Comparison of ENCODE assay signal across 12 mouse cellular contexts in the genomic region with DNA sequence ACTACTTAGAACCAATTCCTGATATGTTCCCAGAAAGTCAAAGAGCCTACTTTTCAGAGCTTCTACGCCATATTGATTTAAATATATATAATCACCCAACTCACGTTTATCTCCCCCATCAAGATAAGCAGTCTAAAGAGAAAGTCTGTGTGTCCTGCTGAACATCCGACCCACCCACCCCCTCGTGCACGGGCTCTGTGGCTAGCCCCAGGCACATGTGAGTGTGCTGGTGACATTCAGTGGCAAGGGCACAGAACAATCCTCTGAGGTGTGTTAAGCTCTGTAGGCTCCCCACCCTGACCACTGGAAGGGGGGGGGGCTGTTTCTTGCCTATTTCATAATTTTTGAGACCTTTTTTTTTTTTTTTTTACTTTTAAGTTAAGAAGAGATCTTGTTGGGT. TPM values are rescaled to one million over a fixed set of nuclear protein-coding genes. Genes with fewer than 3 reads are reported as not detected.
A peak's percentile ranks its signal among the peaks of the same experiment; 100 is the strongest.
DNase-seq lines count a peak whose midpoint lies in the region; ATAC-seq lines count a peak whose summit lies in the region.
"Had no signal": no experiment of that assay in that cellular context is flagged by ENCODE, and none has a peak within 500 bp of the region (broad histone marks: within the 10 kb centered on the region; RNA-seq: fewer than 3 reads in every experiment).

No protein-coding gene starts in this region.

- H3K36me3 ChIP-seq in intestine, embryonic 14.5 days (ENCODE audit: control insufficient read depth, insufficient read depth, low read length): no peaks in the 10 kb centered on the region
- no peaks in the 10 kb centered on the region for H3K36me3 ChIP-seq in intestine, embryonic 16.5 days (ENCODE audit: control insufficient read depth, insufficient read depth, low read length)
- no peaks in the 10 kb centered on the region for H3K36me3 ChIP-seq in neural tube, embryonic 13.5 days
- H3K36me3 ChIP-seq in neural tube, embryonic 15.5 days: no peaks in the 10 kb centered on the region
- H3K36me3 ChIP-seq: embryonic facial prominence, embryonic 15.5 days; hindbrain, embryonic 13.5 days; limb, embryonic 15.5 days had no signal

- no peak for DNase-seq in intestine, embryonic 14.5 days (ENCODE audit: low spot score)
- no peak for DNase-seq in gastrocnemius, adult 8-10 months (ENCODE audit: low spot score in 2 of 2)
- DNase-seq: cerebellum, postnatal 36 days had no signal

- no peak overlapping the region for H3K4me2 ChIP-seq in intestine, embryonic 14.5 days (ENCODE audit: low read length)
- H3K4me2 ChIP-seq in intestine, embryonic 16.5 days (ENCODE audit: low read depth, low read length): no peak overlapping the region
- no peak overlapping the region for H3K4me2 ChIP-seq in neural tube, embryonic 13.5 days
- H3K4me2 ChIP-seq in neural tube, embryonic 15.5 days: no peak overlapping the region

- no peak for ATAC-seq in intestine, embryonic 14.5 days (replicated peaks; ENCODE audit: low FRiP score, low TSS enrichment, low read depth)
- no peak for ATAC-seq in intestine, embryonic 16.5 days
- no peak for ATAC-seq in neural tube, embryonic 13.5 days (ENCODE audit: low read depth)
- no peak for ATAC-seq in neural tube, embryonic 15.5 days (ENCODE audit: low FRiP score)
- peak; percentile 12 for ATAC-seq in activated CD4-positive, CD25-positive, alpha-beta regulatory T cell, adult 4 months
- no peak for ATAC-seq in erythroblast, adult 5-6 weeks (replicated peaks; ENCODE audit: low FRiP score, poor library complexity, severe bottlenecking)

- no peak overlapping the region for H3K4me3 ChIP-seq in intestine, embryonic 14.5 days (ENCODE audit: low read depth, low read length)
- no peak overlapping the region for H3K4me3 ChIP-seq in intestine, embryonic 16.5 days (ENCODE audit: low read length)
- no peak overlapping the region for H3K4me3 ChIP-seq in neural tube, embryonic 13.5 days
- no peak overlapping the region for H3K4me3 ChIP-seq in neural tube, embryonic 15.5 days (replicated peaks)

- H3K4me1 ChIP-seq in intestine, embryonic 14.5 days (replicated peaks; ENCODE audit: control insufficient read depth, insufficient read depth, low read length): peaks cover 10% of the 10 kb centered on the region; the same call in 1 of the 2 replicates
- H3K4me1 ChIP-seq in intestine, embryonic 16.5 days (ENCODE audit: control insufficient read depth, insufficient read depth, low read length): no peaks in the 10 kb centered on the region
- peaks cover 14% of the 10 kb centered on the region for H3K4me1 ChIP-seq in neural tube, embryonic 13.5 days (replicated peaks)
- H3K4me1 ChIP-seq in neural tube, embryonic 15.5 days: peaks cover 9% of the 10 kb centered on the region; the same call in 1 of the 2 replicates

- H3K9ac ChIP-seq in intestine, embryonic 14.5 days (ENCODE audit: low read length): no peak overlapping the region
- no peak overlapping the region for H3K9ac ChIP-seq in intestine, embryonic 16.5 days (ENCODE audit: low read depth, low read length)
- H3K9ac ChIP-seq in neural tube, embryonic 13.5 days: no peak overlapping the region
- H3K9ac ChIP-seq in neural tube, embryonic 15.5 days (replicated peaks): no peak overlapping the region
- H3K9ac ChIP-seq: embryonic facial prominence, embryonic 15.5 days; limb, embryonic 15.5 days had no signal

- H3K27me3 ChIP-seq in intestine, embryonic 14.5 days (replicated peaks; ENCODE audit: control insufficient read depth, insufficient read depth, low read length): no peaks in the 10 kb centered on the region
- H3K27me3 ChIP-seq in intestine, embryonic 16.5 days (replicated peaks; ENCODE audit: control insufficient read depth, insufficient read depth, low read length): no peaks in the 10 kb centered on the region
- no peaks in the 10 kb centered on the region for H3K27me3 ChIP-seq in neural tube, embryonic 13.5 days
- no peaks in the 10 kb centered on the region for H3K27me3 ChIP-seq in neural tube, embryonic 15.5 days (replicated peaks)
- H3K27me3 ChIP-seq: CH12.LX; embryonic facial prominence, embryonic 15.5 days; hindbrain, embryonic 13.5 days; limb, embryonic 15.5 days had no signal

- WGBS in intestine, embryonic 14.5 days: 46% methylated on average over 5 of the region's 5 CpGs
- 47% methylated on average over 5 of the region's 5 CpGs for WGBS in intestine, embryonic 16.5 days
- 60% methylated on average over 5 of the region's 5 CpGs for WGBS in neural tube, embryonic 13.5 days
- 75% methylated on average over 5 of the region's 5 CpGs for WGBS in neural tube, embryonic 15.5 days

- H3K9me3 ChIP-seq in intestine, embryonic 14.5 days (ENCODE audit: control insufficient read depth, low read length): no peaks in the 10 kb centered on the region
- no peaks in the 10 kb centered on the region for H3K9me3 ChIP-seq in intestine, embryonic 16.5 days (ENCODE audit: control insufficient read depth, low read length)
- H3K9me3 ChIP-seq in neural tube, embryonic 13.5 days: no peaks in the 10 kb centered on the region
- H3K9me3 ChIP-seq in neural tube, embryonic 15.5 days (replicated peaks): no peaks in the 10 kb centered on the region
- H3K9me3 ChIP-seq: embryonic facial prominence, embryonic 15.5 days; hindbrain, embryonic 13.5 days; limb, embryonic 15.5 days had no signal

- H3K27ac ChIP-seq in intestine, embryonic 14.5 days (ENCODE audit: low read depth): peak overlapping the region; percentile 79; the same call in 1 of the 2 replicates
- no peak overlapping the region for H3K27ac ChIP-seq in intestine, embryonic 16.5 days (ENCODE audit: low read length)
- H3K27ac ChIP-seq in neural tube, embryonic 13.5 days (replicated peaks): peak overlapping the region; percentile 66; the same call in 1 of the 2 replicates
- H3K27ac ChIP-seq in neural tube, embryonic 15.5 days (replicated peaks): no peak overlapping the region
- H3K27ac ChIP-seq: limb, embryonic 15.5 days had no signal

RNA-seq across cellular contexts. Expression of gene Depdc1b, which starts 17.9 kb away (rescaled TPM):
- polyA plus RNA-seq in intestine, embryonic 14.5 days (2014; fragmentation: Nextera tagmentation; extraction: Ambion mirVana): 7.3 and 8.3 TPM in 2 replicates
- polyA plus RNA-seq in intestine, embryonic 16.5 days (2015; fragmentation: Nextera tagmentation; extraction: Ambion mirVana): 5.6 and 5.9 TPM in 2 replicates
- polyA plus RNA-seq in neural tube, embryonic 13.5 days (2015; fragmentation: Nextera tagmentation; extraction: Ambion mirVana): 2.5 and 3.2 TPM in 2 replicates
- polyA plus RNA-seq in neural tube, embryonic 15.5 days (2015; fragmentation: Nextera tagmentation; extraction: Ambion mirVana): 1.0 and 3.2 TPM in 2 replicates
- 1 to 10 TPM in 1 of 2 experiments, under 1 TPM in 1; 0.57 to 3.1 TPM for polyA plus RNA-seq in activated CD4-positive, CD25-positive, alpha-beta regulatory T cell, adult 4 months (2017; shearing (Covaris generic))
- total RNA-seq in gastrocnemius, adult 8-10 months (2022): not detected
- total RNA-seq in erythroblast, adult 5-6 weeks (2015; ENCODE audit: low replicate concordance): 36.1 and 38.2 TPM in 2 replicates
- total RNA-seq in erythroblast, adult 5-6 weeks (2017; ENCODE audit: low replicate concordance): 48.5 and 59.8 TPM in 2 replicates

Comparison
In these comparisons a context has a peak if more than half of its experiments do, and no peak if none do; other contexts are left out.
1. H3K27ac ChIP-seq: peak in intestine, embryonic 14.5 days (single experiment) and neural tube, embryonic 13.5 days (single experiment); none in intestine, embryonic 16.5 days (single experiment) and neural tube, embryonic 15.5 days (single experiment).